Mouse (Mus musculus): ENCODE results near the gene 9930111J21Rik2.
"Not testable (repeated sequence)": the region's sequence is repeated elsewhere in the genome, so short reads cannot be mapped to it uniquely, and the experiment has no call there.

- TF ChIP-seq CTCF (IDR thresholded peaks at IDR 0.05; ENCODE audit: low read depth); EP300 (optimal IDR thresholded peaks at IDR 0.05): not testable (repeated sequence)
Observed at GRCm38 (mm10) chr11:48980052-48980451, 71.0 kb downstream of the 9930111J21Rik2 start.

Measured in stomach, postnatal 0 days (tissue).